Mouse (Mus musculus): ENCODE results near the gene Msh4. TPM values are rescaled to one million over a fixed set of nuclear protein-coding genes. Genes with fewer than 3 reads are reported as not detected.

Msh4 gene
- polyA plus RNA-seq, 1 experiment from 2014 or later: 0.06 TPM

GRCm38 (mm10) chr3:153932461-153932860 is 26.5 kb upstream of the Msh4 start:
- no peak overlapping the region for H3K4me3 ChIP-seq
- 94% methylated on average over 5 of the region's 5 CpGs for WGBS
- no peaks in the 10 kb centered on the region for H3K4me1 ChIP-seq
- H3K9me3 ChIP-seq: no peaks in the 10 kb centered on the region
- no peak overlapping the region for H3K4me2 ChIP-seq
- no peak for ATAC-seq (ENCODE audit: borderline replicate concordance, extremely low read depth, low FRiP score, low TSS enrichment)
- H3K9ac ChIP-seq: no peak overlapping the region
- H3K27me3 ChIP-seq: no peaks in the 10 kb centered on the region
- H3K36me3 ChIP-seq: peaks cover 54% of the 10 kb centered on the region
- H3K27ac ChIP-seq: no peak overlapping the region

- peaks cover 49% of the 10 kb centered on the region for H3K36me3 ChIP-seq
- no peak overlapping the region for H3K27ac ChIP-seq
- WGBS: 86% methylated on average over 11 of the region's 11 CpGs
- no peaks in the 10 kb centered on the region for H3K9me3 ChIP-seq
- H3K27me3 ChIP-seq: no peaks in the 10 kb centered on the region
- H3K4me2 ChIP-seq: no peak overlapping the region
- no peaks in the 10 kb centered on the region for H3K4me1 ChIP-seq
- no peak overlapping the region for H3K9ac ChIP-seq
- no peak for ATAC-seq (ENCODE audit: borderline replicate concordance, extremely low read depth, low FRiP score, low TSS enrichment)
- H3K4me3 ChIP-seq: no peak overlapping the region
Measured at GRCm38 (mm10) chr3:153929526-153929925, 23.6 kb upstream of the Msh4 start.

- no peaks in the 10 kb centered on the region for H3K4me1 ChIP-seq
- H3K9me3 ChIP-seq: no peaks in the 10 kb centered on the region
- WGBS: 88% methylated on average over 7 of the region's 7 CpGs
- no peak overlapping the region for H3K9ac ChIP-seq
- no peak overlapping the region for H3K27ac ChIP-seq
- no peak overlapping the region for H3K4me2 ChIP-seq
- H3K36me3 ChIP-seq: peaks cover 32% of the 10 kb centered on the region
- no peak for ATAC-seq (ENCODE audit: borderline replicate concordance, extremely low read depth, low FRiP score, low TSS enrichment)
- no peak overlapping the region for H3K4me3 ChIP-seq
- no peaks in the 10 kb centered on the region for H3K27me3 ChIP-seq
Measured at GRCm38 (mm10) chr3:153926333-153926732, 20.4 kb upstream of the Msh4 start.

GRCm38 (mm10) chr3:153921147-153921910 is 15.4 kb upstream of the Msh4 start:
- H3K9ac ChIP-seq: no peak overlapping the region
- H3K4me2 ChIP-seq: no peak overlapping the region
- no peak overlapping the region for H3K27ac ChIP-seq
- WGBS: 85% methylated on average over 10 of the region's 10 CpGs
- no peaks in the 10 kb centered on the region for H3K4me1 ChIP-seq
- H3K36me3 ChIP-seq: peaks cover 12% of the 10 kb centered on the region
- no peaks in the 10 kb centered on the region for H3K27me3 ChIP-seq
- ATAC-seq (ENCODE audit: borderline replicate concordance, extremely low read depth, low FRiP score, low TSS enrichment): no peak
- no peaks in the 10 kb centered on the region for H3K9me3 ChIP-seq
- no peak overlapping the region for H3K4me3 ChIP-seq

GRCm38 (mm10) chr3:153917200-153917599 is 11.3 kb upstream of the Msh4 start:
- H3K4me3 ChIP-seq: no peak overlapping the region
- no peak overlapping the region for H3K4me2 ChIP-seq
- no peaks in the 10 kb centered on the region for H3K36me3 ChIP-seq
- peaks cover 10% of the 10 kb centered on the region; the same call in 1 of the 2 replicates for H3K4me1 ChIP-seq
- no peaks in the 10 kb centered on the region for H3K27me3 ChIP-seq
- no peak overlapping the region for H3K9ac ChIP-seq
- WGBS: 5% methylated on average over 1 of the region's 1 CpGs
- H3K9me3 ChIP-seq: no peaks in the 10 kb centered on the region
- no peak for ATAC-seq (ENCODE audit: borderline replicate concordance, extremely low read depth, low FRiP score, low TSS enrichment)
- no peak overlapping the region for H3K27ac ChIP-seq

- peaks cover 25% of the 10 kb centered on the region for H3K36me3 ChIP-seq
- peak overlapping the region; percentile 74 for H3K4me2 ChIP-seq
- WGBS: 29% methylated on average over 6 of the region's 6 CpGs
- ATAC-seq (ENCODE audit: borderline replicate concordance, extremely low read depth, low FRiP score, low TSS enrichment): no peak
- peak overlapping the region; percentile 83; the same call in 1 of the 2 replicates for H3K27ac ChIP-seq
- peak overlapping the region; percentile 72; the same call in 1 of the 2 replicates for H3K9ac ChIP-seq
- no peaks in the 10 kb centered on the region for H3K9me3 ChIP-seq
- peaks cover 37% of the 10 kb centered on the region for H3K4me1 ChIP-seq
- peak overlapping the region; percentile 78 for H3K4me3 ChIP-seq
- H3K27me3 ChIP-seq: no peaks in the 10 kb centered on the region
Measured at GRCm38 (mm10) chr3:153913510-153914243, 7.7 kb upstream of the Msh4 start.

DNA sequence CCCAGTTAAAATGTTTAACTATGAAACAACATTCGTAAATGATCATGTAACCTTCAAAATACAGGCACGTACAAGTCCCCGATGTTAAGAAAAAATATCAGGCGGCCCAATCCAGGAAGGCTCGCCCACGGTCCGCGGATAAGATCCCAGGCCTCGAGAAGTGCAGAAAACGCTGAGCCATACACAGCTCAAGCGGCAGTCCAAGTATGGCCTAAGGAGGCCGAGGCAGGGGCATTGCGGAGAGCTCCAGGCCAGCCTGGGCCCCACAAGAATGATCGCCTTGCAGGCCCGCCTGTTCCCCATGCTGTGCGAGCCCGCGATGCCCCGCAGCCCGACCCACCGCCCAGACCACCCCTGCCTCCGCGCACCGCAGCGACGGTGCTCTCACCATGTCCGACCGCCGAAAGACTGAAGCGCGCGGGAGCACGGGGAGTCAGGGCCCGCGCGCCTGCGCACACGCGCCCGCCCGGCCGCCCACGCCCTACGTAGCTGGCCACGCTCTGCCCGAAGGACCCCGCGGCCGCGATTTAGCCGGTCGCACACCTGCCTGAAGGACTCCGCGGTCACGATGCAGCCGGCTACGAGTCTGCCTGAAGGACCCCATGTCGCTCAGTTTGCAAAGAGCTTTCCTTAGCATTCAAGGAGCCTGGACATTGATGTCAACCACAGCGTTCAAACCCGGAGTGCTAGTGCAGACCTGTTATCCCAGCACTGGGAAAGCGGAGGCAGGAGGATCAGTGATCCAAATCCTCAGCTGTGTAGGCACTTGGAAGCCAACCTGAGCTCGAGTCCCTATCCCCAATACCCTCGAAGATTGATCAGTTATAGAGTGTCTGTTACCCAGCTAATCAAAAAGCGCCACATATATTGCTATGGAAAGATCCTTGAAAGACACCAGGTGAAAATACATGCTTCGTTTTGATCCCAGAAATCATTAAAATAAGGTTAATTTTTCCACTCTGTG is 6.9 kb upstream of the Msh4 start, which contains the start of gene Rabggtb:
Gene Rabggtb, minus strand, starts transcription at position 464 of the 964 bp plus-strand sequence.
- Histone ChIP-seq H3K9ac (peak within 1 kb of the TSS; percentile 89), H3K4me2 (peak within 1 kb of the TSS; percentile 74), H3K36me3 (peaks cover 33% of the 10 kb centered on the region), H3K27me3 (no peaks in the 10 kb centered on the region), H3K4me3 (peak within 1 kb of the TSS; percentile 78), H3K9me3 (no peaks in the 10 kb centered on the region), H3K27ac (peak within 1 kb of the TSS; percentile 83), H3K4me1 (peaks cover 41% of the 10 kb centered on the region)
- 1% methylated on average over 65 of the region's 65 CpGs for WGBS
- ATAC-seq (ENCODE audit: borderline replicate concordance, extremely low read depth, low FRiP score, low TSS enrichment): peak; percentile 97

- H3K27me3 ChIP-seq: no peaks in the 10 kb centered on the region
- no peaks in the 10 kb centered on the region for H3K9me3 ChIP-seq
- H3K9ac ChIP-seq: peak overlapping the region; percentile 89
- H3K36me3 ChIP-seq: peaks cover 42% of the 10 kb centered on the region
- H3K4me3 ChIP-seq: peak overlapping the region; percentile 78
- H3K4me1 ChIP-seq: peaks cover 44% of the 10 kb centered on the region
- whole genome bisulfite sequencing: under 1% methylated on average over 12 of the region's 12 CpGs
- ATAC-seq (ENCODE audit: borderline replicate concordance, extremely low read depth, low FRiP score, low TSS enrichment): no peak
- peak overlapping the region; percentile 71; the same call in 1 of the 2 replicates for H3K27ac ChIP-seq
- peak overlapping the region; percentile 74 for H3K4me2 ChIP-seq
Measured at GRCm38 (mm10) chr3:153911882-153912440, 6.0 kb upstream of the Msh4 start.

- peak overlapping the region; percentile 78 for H3K4me3 ChIP-seq
- peaks cover 48% of the 10 kb centered on the region for H3K36me3 ChIP-seq
- 33% methylated on average over 8 of the region's 8 CpGs for WGBS
- no peaks in the 10 kb centered on the region for H3K9me3 ChIP-seq
- peak overlapping the region; percentile 71 for H3K27ac ChIP-seq
- peak overlapping the region; percentile 74 for H3K4me2 ChIP-seq
- peak overlapping the region; percentile 89 for H3K9ac ChIP-seq
- no peak for ATAC-seq (ENCODE audit: borderline replicate concordance, extremely low read depth, low FRiP score, low TSS enrichment)
- peaks cover 44% of the 10 kb centered on the region for H3K4me1 ChIP-seq
- H3K27me3 ChIP-seq: no peaks in the 10 kb centered on the region
Measured at GRCm38 (mm10) chr3:153911197-153911881, 5.4 kb upstream of the Msh4 start.

GRCm38 (mm10) chr3:153910489-153910888 is 4.6 kb upstream of the Msh4 start:
- Histone ChIP-seq H3K4me1 (peaks cover 44% of the 10 kb centered on the region), H3K9ac (0 out of 2 replicates have a peak overlapping the region, but pooled peaks have one; percentile 89), H3K27me3 (no peaks in the 10 kb centered on the region), H3K4me2 (peak overlapping the region; percentile 74), H3K9me3 (no peaks in the 10 kb centered on the region), H3K4me3 (peak overlapping the region; percentile 78), H3K36me3 (peaks cover 56% of the 10 kb centered on the region), H3K27ac (no peak overlapping the region)
- no peak for ATAC-seq (ENCODE audit: borderline replicate concordance, extremely low read depth, low FRiP score, low TSS enrichment)
- 56% methylated on average over 7 of the region's 7 CpGs for WGBS

Measured in lung, embryonic 15.5 days (tissue).